Mouse (Mus musculus): ENCODE results near the gene Asic2. TPM values are rescaled to one million over a fixed set of nuclear protein-coding genes. Genes with fewer than 3 reads are reported as not detected.
A peak's percentile ranks its signal among the peaks of the same experiment; 100 is the strongest.

Gene Asic2
- polyA plus RNA-seq, 1 experiment from 2014 or later = 17.8 TPM

DNA sequence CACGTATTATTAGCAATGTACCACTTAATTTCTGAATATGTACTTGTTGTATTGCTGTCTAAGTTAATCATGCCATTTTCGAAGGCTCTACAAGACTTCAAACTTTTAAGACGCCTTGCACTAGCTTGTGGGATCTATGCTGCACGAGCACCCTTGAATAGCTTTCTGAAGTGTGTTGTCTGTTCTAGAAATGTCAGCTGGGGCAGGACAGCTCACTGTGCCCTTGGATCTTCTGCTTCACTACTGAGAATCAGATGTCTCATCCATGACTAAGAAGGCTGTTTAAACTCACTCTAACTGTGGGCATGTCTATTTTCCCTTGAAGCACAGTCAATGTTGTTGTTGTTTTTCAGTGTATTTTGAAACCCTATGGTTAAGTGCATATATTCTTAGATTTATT, 44.6 kb downstream of the Asic2 start:
- Histone ChIP-seq H3K36me3 (ENCODE audit: control insufficient read depth, insufficient read depth, low read length) (no peaks in the 10 kb centered on the region), H3K27me3 (replicated peaks; ENCODE audit: control insufficient read depth, insufficient read depth, low read length) (no peaks in the 10 kb centered on the region), H3K4me1 (ENCODE audit: control insufficient read depth, insufficient read depth, low read depth, low read length) (no peaks in the 10 kb centered on the region), H3K27ac (ENCODE audit: low read depth, low read length) (no peak overlapping the region), H3K4me3 (ENCODE audit: low read length) (no peak overlapping the region), H3K4me2 (ENCODE audit: low read length) (no peak overlapping the region), H3K9me3 (ENCODE audit: control insufficient read depth, low read length) (0 out of 2 replicates have a peak, but pooled peaks cover 2% of the 10 kb centered on the region), H3K9ac (ENCODE audit: low read depth, low read length) (no peak overlapping the region)
- ATAC-seq = no peak
- WGBS = 90% methylated on average over 4 of the region's 4 CpGs

GRCm38 (mm10) chr11:81923096-81923495, 45.2 kb downstream of the Asic2 start:
- Histone ChIP-seq H3K27ac (ENCODE audit: low read depth, low read length) (no peak overlapping the region), H3K9me3 (ENCODE audit: control insufficient read depth, low read length) (0 out of 2 replicates have a peak, but pooled peaks cover 2% of the 10 kb centered on the region), H3K4me3 (ENCODE audit: low read length) (no peak overlapping the region), H3K4me2 (ENCODE audit: low read length) (no peak overlapping the region), H3K27me3 (replicated peaks; ENCODE audit: control insufficient read depth, insufficient read depth, low read length) (no peaks in the 10 kb centered on the region), H3K4me1 (ENCODE audit: control insufficient read depth, insufficient read depth, low read depth, low read length) (no peaks in the 10 kb centered on the region), H3K36me3 (ENCODE audit: control insufficient read depth, insufficient read depth, low read length) (no peaks in the 10 kb centered on the region), H3K9ac (ENCODE audit: low read depth, low read length) (no peak overlapping the region)
- ATAC-seq = no peak
- WGBS = 92% methylated on average over 2 of the region's 2 CpGs

GRCm38 (mm10) chr11:81915501-81915900, 52.8 kb downstream of the Asic2 start:
- peaks cover 5% of the 10 kb centered on the region for H3K4me1 ChIP-seq (ENCODE audit: control insufficient read depth, insufficient read depth, low read depth, low read length)
- no peaks in the 10 kb centered on the region for H3K36me3 ChIP-seq (ENCODE audit: control insufficient read depth, insufficient read depth, low read length)
- peak; percentile 56; the same call in 1 of the 2 replicates for ATAC-seq
- no peaks in the 10 kb centered on the region for H3K27me3 ChIP-seq (replicated peaks; ENCODE audit: control insufficient read depth, insufficient read depth, low read length)
- peak overlapping the region; percentile 51; the same call in 1 of the 2 replicates for H3K27ac ChIP-seq (ENCODE audit: low read depth, low read length)
- no peak overlapping the region for H3K9ac ChIP-seq (ENCODE audit: low read depth, low read length)
- no peak overlapping the region for H3K4me2 ChIP-seq (ENCODE audit: low read length)
- H3K4me3 ChIP-seq (ENCODE audit: low read length) = no peak overlapping the region
- WGBS = 26% methylated on average over 6 of the region's 6 CpGs
- H3K9me3 ChIP-seq (ENCODE audit: control insufficient read depth, low read length) = 0 out of 2 replicates have a peak, but pooled peaks cover 2% of the 10 kb centered on the region

DNA sequence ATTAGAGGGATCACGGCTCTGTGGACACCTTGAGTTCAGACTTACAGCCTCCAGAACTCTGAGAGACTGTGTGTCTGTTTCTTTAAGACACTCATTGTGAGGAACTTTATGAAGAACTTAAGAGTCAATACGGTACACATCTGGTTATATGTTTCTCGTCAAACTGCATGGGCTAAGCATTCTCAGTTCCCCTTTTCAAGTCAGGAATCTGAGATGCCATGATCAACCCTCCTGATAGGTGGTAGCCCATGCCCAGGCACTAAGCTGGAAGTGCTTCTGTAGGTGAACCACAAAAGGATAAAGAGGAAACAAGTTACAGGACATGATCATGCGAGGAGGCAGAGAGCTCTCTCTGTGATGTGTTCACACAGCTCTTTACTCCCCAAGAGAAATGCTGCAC, 55.2 kb downstream of the Asic2 start:
- Histone ChIP-seq H3K4me3 (ENCODE audit: low read length) (no peak overlapping the region), H3K27ac (ENCODE audit: low read depth, low read length) (no peak overlapping the region), H3K27me3 (replicated peaks; ENCODE audit: control insufficient read depth, insufficient read depth, low read length) (no peaks in the 10 kb centered on the region), H3K4me2 (ENCODE audit: low read length) (no peak overlapping the region), H3K36me3 (ENCODE audit: control insufficient read depth, insufficient read depth, low read length) (no peaks in the 10 kb centered on the region), H3K9me3 (ENCODE audit: control insufficient read depth, low read length) (no peaks in the 10 kb centered on the region), H3K4me1 (ENCODE audit: control insufficient read depth, insufficient read depth, low read depth, low read length) (peaks cover 5% of the 10 kb centered on the region), H3K9ac (ENCODE audit: low read depth, low read length) (no peak overlapping the region)
- WGBS = 92% methylated on average over 4 of the region's 4 CpGs
- ATAC-seq = no peak

GRCm38 (mm10) chr11:81909397-81909894, 58.8 kb downstream of the Asic2 start:
- Histone ChIP-seq H3K27me3 (replicated peaks; ENCODE audit: control insufficient read depth, insufficient read depth, low read length) (no peaks in the 10 kb centered on the region), H3K9ac (ENCODE audit: low read depth, low read length) (no peak overlapping the region), H3K4me1 (ENCODE audit: control insufficient read depth, insufficient read depth, low read depth, low read length) (no peaks in the 10 kb centered on the region), H3K4me2 (ENCODE audit: low read length) (no peak overlapping the region), H3K9me3 (ENCODE audit: control insufficient read depth, low read length) (no peaks in the 10 kb centered on the region), H3K36me3 (ENCODE audit: control insufficient read depth, insufficient read depth, low read length) (no peaks in the 10 kb centered on the region), H3K4me3 (ENCODE audit: low read length) (no peak overlapping the region), H3K27ac (ENCODE audit: low read depth, low read length) (no peak overlapping the region)
- ATAC-seq = no peak
- WGBS = 80% methylated on average over 5 of the region's 5 CpGs

GRCm38 (mm10) chr11:81908760-81909159, 59.5 kb downstream of the Asic2 start:
- no peaks in the 10 kb centered on the region for H3K36me3 ChIP-seq (ENCODE audit: control insufficient read depth, insufficient read depth, low read length)
- WGBS = 84% methylated on average over 1 of the region's 1 CpGs
- H3K9me3 ChIP-seq (ENCODE audit: control insufficient read depth, low read length) = no peaks in the 10 kb centered on the region
- H3K9ac ChIP-seq (ENCODE audit: low read depth, low read length) = no peak overlapping the region
- H3K27me3 ChIP-seq (replicated peaks; ENCODE audit: control insufficient read depth, insufficient read depth, low read length) = no peaks in the 10 kb centered on the region
- H3K4me2 ChIP-seq (ENCODE audit: low read length) = no peak overlapping the region
- H3K4me1 ChIP-seq (ENCODE audit: control insufficient read depth, insufficient read depth, low read depth, low read length) = no peaks in the 10 kb centered on the region
- no peak overlapping the region for H3K4me3 ChIP-seq (ENCODE audit: low read length)
- ATAC-seq = no peak
- H3K27ac ChIP-seq (ENCODE audit: low read depth, low read length) = no peak overlapping the region

- Histone ChIP-seq H3K4me3 (ENCODE audit: low read length) (no peak overlapping the region), H3K4me2 (ENCODE audit: low read length) (no peak overlapping the region)
- no peak for ATAC-seq
Observed at GRCm38 (mm10) chr11:81902318-81902717, 65.9 kb downstream of the Asic2 start.

DNA sequence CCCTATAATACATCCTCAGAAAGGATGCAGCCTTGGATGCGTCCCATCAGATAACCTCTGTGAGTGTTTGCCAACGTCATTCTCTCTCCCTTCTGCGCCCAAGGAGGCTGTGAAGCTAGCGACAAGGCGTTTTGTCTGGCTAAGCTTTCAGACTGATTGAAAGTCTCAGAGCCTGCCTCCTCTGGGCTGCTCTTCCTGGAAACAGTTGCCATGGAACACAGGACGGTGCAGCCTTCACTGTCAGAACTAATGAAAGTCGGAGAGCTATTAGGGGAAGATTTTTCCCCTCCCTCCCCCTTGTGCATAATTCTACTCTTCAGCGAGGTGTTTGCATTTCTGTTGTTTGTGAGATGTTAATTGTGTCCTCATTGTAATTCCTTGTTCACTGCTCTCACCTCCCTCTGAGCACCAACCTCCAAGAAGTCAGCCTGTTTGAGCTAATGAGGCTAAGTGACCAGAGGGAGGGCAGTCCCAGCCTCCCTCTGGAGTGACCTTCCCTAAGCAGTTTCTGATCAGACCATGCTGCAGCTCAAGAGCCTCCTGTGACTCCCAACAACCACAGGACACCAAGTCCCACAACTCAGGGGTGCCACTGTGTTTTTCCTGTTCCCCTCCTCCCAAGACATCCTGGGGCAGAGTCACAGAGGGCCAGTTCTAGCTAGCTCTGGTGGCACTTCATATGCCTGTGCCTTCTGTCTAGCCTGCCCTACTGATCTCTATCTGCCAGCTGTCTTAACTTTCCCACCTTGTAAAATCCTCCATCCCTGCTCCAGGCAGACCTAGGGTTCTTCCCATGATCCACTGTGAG, 70.5 kb downstream of the Asic2 start:
- H3K4me2 ChIP-seq (ENCODE audit: low read length) = 0 out of 2 replicates have a peak overlapping the region, but pooled peaks have one; percentile 7
- H3K4me1 ChIP-seq (ENCODE audit: control insufficient read depth, insufficient read depth, low read depth, low read length) = peaks cover 13% of the 10 kb centered on the region
- peak overlapping the region; percentile 76 for H3K27ac ChIP-seq (ENCODE audit: low read depth, low read length)
- H3K36me3 ChIP-seq (ENCODE audit: control insufficient read depth, insufficient read depth, low read length) = no peaks in the 10 kb centered on the region
- no peaks in the 10 kb centered on the region for H3K27me3 ChIP-seq (replicated peaks; ENCODE audit: control insufficient read depth, insufficient read depth, low read length)
- no peaks in the 10 kb centered on the region for H3K9me3 ChIP-seq (ENCODE audit: control insufficient read depth, low read length)
- ATAC-seq = peak; percentile 91
- no peak overlapping the region for H3K4me3 ChIP-seq (ENCODE audit: low read length)
- 4% methylated on average over 8 of the region's 8 CpGs for WGBS
- H3K9ac ChIP-seq (ENCODE audit: low read depth, low read length) = no peak overlapping the region

More at GRCm38 (mm10) chr11:81902318-81902717, 65.9 kb downstream of the Asic2 start:
- Histone ChIP-seq H3K27me3 (replicated peaks; ENCODE audit: control insufficient read depth, insufficient read depth, low read length) (no peaks in the 10 kb centered on the region), H3K9me3 (ENCODE audit: control insufficient read depth, low read length) (no peaks in the 10 kb centered on the region), H3K36me3 (ENCODE audit: control insufficient read depth, insufficient read depth, low read length) (no peaks in the 10 kb centered on the region), H3K27ac (ENCODE audit: low read depth, low read length) (no peak overlapping the region), H3K4me1 (ENCODE audit: control insufficient read depth, insufficient read depth, low read depth, low read length) (peaks cover 8% of the 10 kb centered on the region), H3K9ac (ENCODE audit: low read depth, low read length) (no peak overlapping the region)

DNA sequence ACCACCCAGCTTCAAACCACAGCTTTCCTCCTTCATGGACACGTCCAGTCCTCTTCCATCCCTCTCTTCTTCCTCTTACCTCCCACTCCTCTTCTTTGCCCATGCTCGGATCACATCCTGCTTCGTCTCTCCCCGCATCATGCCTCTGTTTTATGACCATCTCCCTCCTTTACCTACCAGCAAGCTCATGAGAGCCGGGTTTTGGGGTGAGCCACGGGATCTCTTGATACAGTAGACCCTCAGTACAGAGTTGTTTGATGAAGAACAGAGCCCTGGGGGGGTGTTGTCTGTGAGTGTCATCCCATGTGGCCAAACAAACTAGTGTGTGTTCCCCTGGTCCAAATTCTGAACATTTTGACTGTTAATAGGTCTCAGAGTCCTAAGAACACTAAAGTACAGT, 71.7 kb downstream of the Asic2 start:
- ATAC-seq = no peak
- no peak overlapping the region for H3K4me3 ChIP-seq (ENCODE audit: low read length)
- no peak overlapping the region for H3K9ac ChIP-seq (ENCODE audit: low read depth, low read length)
- H3K27me3 ChIP-seq (replicated peaks; ENCODE audit: control insufficient read depth, insufficient read depth, low read length) = no peaks in the 10 kb centered on the region
- H3K36me3 ChIP-seq (ENCODE audit: control insufficient read depth, insufficient read depth, low read length) = no peaks in the 10 kb centered on the region
- peaks cover 13% of the 10 kb centered on the region for H3K4me1 ChIP-seq (ENCODE audit: control insufficient read depth, insufficient read depth, low read depth, low read length)
- no peaks in the 10 kb centered on the region for H3K9me3 ChIP-seq (ENCODE audit: control insufficient read depth, low read length)
- H3K27ac ChIP-seq (ENCODE audit: low read depth, low read length) = no peak overlapping the region
- WGBS = 92% methylated on average over 6 of the region's 6 CpGs
- H3K4me2 ChIP-seq (ENCODE audit: low read length) = no peak overlapping the region
